ENCODE assay signal across 10 mouse cellular contexts in the genomic region with DNA sequence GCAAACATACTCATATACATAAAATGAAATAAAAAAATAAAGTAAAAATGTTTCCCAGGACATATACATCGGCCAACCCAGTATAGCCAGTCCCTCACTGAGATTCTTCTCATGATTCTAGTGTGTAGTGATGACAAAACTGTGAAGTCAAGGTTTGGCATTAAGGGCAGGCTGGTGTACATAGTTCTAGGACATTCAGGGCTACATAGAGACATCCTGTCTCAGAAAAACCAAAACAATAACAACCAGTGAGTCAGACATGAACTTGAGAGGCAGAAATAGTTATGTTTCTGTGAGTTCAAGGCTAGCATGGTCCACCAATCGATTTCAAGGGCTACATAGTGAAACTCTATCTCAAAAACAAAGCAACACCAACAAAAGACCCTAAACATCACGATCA.
"Had no signal": no experiment of that assay in that cellular context is flagged by ENCODE, and none has a peak within 500 bp of the region (broad histone marks: within the 10 kb centered on the region; RNA-seq: fewer than 3 reads in every experiment).

No protein-coding gene starts in this region.

- H3K27me3 ChIP-seq: liver, embryonic 12.5 days; lung, embryonic 15.5 days; neural tube, embryonic 12.5 days had no signal

- DNase-seq: kidney, adult 8-10 months; kidney, postnatal 25 days; layer of hippocampus, adult 9-11 months; layer of hippocampus, postnatal 36 days; midbrain, embryonic 14.5 days had no signal

- H3K4me3 ChIP-seq: limb, embryonic 10.5 days; liver, embryonic 12.5 days; lung, embryonic 15.5 days; myocyte; neural tube, embryonic 12.5 days had no signal

- H3K27ac ChIP-seq: limb, embryonic 10.5 days; liver, embryonic 12.5 days; lung, embryonic 15.5 days; neural tube, embryonic 12.5 days had no signal

- H3K9ac ChIP-seq: liver, embryonic 12.5 days; lung, embryonic 15.5 days; neural tube, embryonic 12.5 days had no signal

- H3K4me1 ChIP-seq: neural tube, embryonic 12.5 days had no signal
